ENCODE assay signal across 10 mouse cellular contexts in the genomic region with DNA sequence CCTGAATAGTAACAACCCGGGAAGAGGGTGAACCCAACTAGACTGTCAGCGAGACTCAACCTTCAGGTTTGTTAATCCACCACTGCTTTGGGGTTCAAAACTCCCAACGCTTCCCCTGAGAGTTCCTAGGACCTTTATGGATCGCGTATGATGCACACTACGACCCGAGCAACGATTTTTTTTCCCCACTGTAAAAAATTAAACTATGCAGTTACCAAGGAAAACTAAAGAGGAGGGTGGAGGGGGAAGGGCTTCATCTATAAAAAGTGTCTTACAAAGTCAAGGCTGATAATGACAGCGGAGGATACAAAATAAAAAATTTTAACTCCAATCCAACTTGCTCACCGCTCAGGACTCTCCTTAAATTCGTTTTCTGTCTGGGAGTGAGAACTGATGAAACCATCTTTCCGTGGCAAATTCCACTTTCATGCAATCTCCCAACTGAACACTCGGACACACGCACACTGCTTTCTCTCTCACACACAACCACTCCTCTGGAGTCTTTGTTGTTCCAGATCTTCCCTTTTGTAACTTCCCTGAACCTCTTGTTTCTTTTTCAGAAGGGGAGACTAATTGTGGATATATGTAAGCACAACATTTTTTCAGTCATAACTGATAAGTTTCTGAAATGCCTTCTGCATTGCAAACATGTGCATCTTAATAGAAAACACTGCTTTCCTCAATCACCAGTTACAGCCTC. TPM values are rescaled to one million over a fixed set of nuclear protein-coding genes. Genes with fewer than 3 reads are reported as not detected.
A peak's percentile ranks its signal among the peaks of the same experiment; 100 is the strongest.
DNase-seq lines count a peak whose midpoint lies in the region; ATAC-seq and TF ChIP-seq lines count a peak whose summit lies in the region.
"Had no signal": no experiment of that assay in that cellular context is flagged by ENCODE, and none has a peak within 500 bp of the region (broad histone marks: within the 10 kb centered on the region; RNA-seq: fewer than 3 reads in every experiment).

No protein-coding gene starts in this region.

- peak overlapping the region; percentile 46; the same call in 1 of the 2 replicates for H3K9ac ChIP-seq in lung, embryonic 15.5 days
- no peak overlapping the region for H3K9ac ChIP-seq in forebrain, embryonic 16.5 days (replicated peaks; ENCODE audit: low read depth, low read length)
- H3K9ac ChIP-seq in limb, embryonic 15.5 days, result 0 out of 2 replicates have a peak overlapping the region, but pooled peaks have one; percentile 3
- peak overlapping the region; percentile 54 for H3K9ac ChIP-seq in stomach, embryonic 16.5 days (ENCODE audit: low read length)

- no peak for TF ChIP-seq POLR2A in lung, adult 2 months (IDR thresholded peaks at IDR 0.05; ENCODE audit: borderline replicate concordance, extremely low read depth, low read depth, low read length)

- H3K27ac ChIP-seq in lung, embryonic 15.5 days, result 0 out of 2 replicates have a peak overlapping the region, but pooled peaks have one; percentile 22
- no peak overlapping the region for H3K27ac ChIP-seq in forebrain, embryonic 16.5 days (ENCODE audit: low read length)
- 0 out of 2 replicates have a peak overlapping the region, but pooled peaks have one; percentile 43 for H3K27ac ChIP-seq in limb, embryonic 15.5 days
- peak overlapping the region; percentile 37 for H3K27ac ChIP-seq in stomach, embryonic 16.5 days (ENCODE audit: low read length)

- peaks cover 16% of the 10 kb centered on the region; the same call in 1 of the 2 replicates for H3K4me1 ChIP-seq in lung, embryonic 15.5 days
- no peaks in the 10 kb centered on the region for H3K4me1 ChIP-seq in lung, adult 2 months (ENCODE audit: control insufficient read depth, insufficient read depth, low read length)
- H3K4me1 ChIP-seq in forebrain, embryonic 16.5 days (replicated peaks; ENCODE audit: control insufficient read depth, insufficient read depth, low read length), result peaks cover 24% of the 10 kb centered on the region
- peaks cover 27% of the 10 kb centered on the region for H3K4me1 ChIP-seq in limb, embryonic 15.5 days
- no peaks in the 10 kb centered on the region for H3K4me1 ChIP-seq in stomach, embryonic 16.5 days (ENCODE audit: control insufficient read depth, insufficient read depth, low read length)

- peak overlapping the region; percentile 68 for H3K4me2 ChIP-seq in lung, embryonic 15.5 days
- H3K4me2 ChIP-seq in forebrain, embryonic 16.5 days (ENCODE audit: low read length), result no peak overlapping the region
- H3K4me2 ChIP-seq in limb, embryonic 15.5 days, result peak overlapping the region; percentile 62
- H3K4me2 ChIP-seq in stomach, embryonic 16.5 days (ENCODE audit: low read depth, low read length), result peak overlapping the region; percentile 58

- no peaks in the 10 kb centered on the region for H3K9me3 ChIP-seq in lung, embryonic 15.5 days
- no peaks in the 10 kb centered on the region for H3K9me3 ChIP-seq in forebrain, embryonic 16.5 days (ENCODE audit: control insufficient read depth, low read length)
- no peaks in the 10 kb centered on the region for H3K9me3 ChIP-seq in limb, embryonic 15.5 days
- no peaks in the 10 kb centered on the region for H3K9me3 ChIP-seq in stomach, embryonic 16.5 days (replicated peaks; ENCODE audit: control insufficient read depth, low read length)
- H3K9me3 ChIP-seq: megakaryocyte, embryonic 14.5 days had no signal

- TF ChIP-seq CTCF in lung, adult 2 months (IDR thresholded peaks at IDR 0.05; ENCODE audit: insufficient read depth, low read length), result no peak

- DNase-seq in lung, adult 2 months, result no peak
- no peak for DNase-seq in spleen, postnatal 4 days (ENCODE audit: low spot score in 2 of 2)
- no peak for DNase-seq in spleen, postnatal 14 days (ENCODE audit: low spot score in 2 of 2)
- DNase-seq: right cerebral cortex, postnatal 4 days had no signal

- peak overlapping the region; percentile 47 for H3K4me3 ChIP-seq in lung, embryonic 15.5 days
- H3K4me3 ChIP-seq in lung, adult 2 months (replicated peaks; ENCODE audit: extremely low read depth, low read depth, low read length), result no peak overlapping the region
- H3K4me3 ChIP-seq in forebrain, embryonic 16.5 days (replicated peaks; ENCODE audit: low read length), result peak overlapping the region; percentile 40; the same call in 1 of the 2 replicates
- peak overlapping the region; percentile 43 for H3K4me3 ChIP-seq in limb, embryonic 15.5 days
- H3K4me3 ChIP-seq in stomach, embryonic 16.5 days (replicated peaks; ENCODE audit: low read length), result peak overlapping the region; percentile 44

- peaks cover 68% of the 10 kb centered on the region for H3K27me3 ChIP-seq in lung, embryonic 15.5 days
- peaks cover 60% of the 10 kb centered on the region for H3K27me3 ChIP-seq in forebrain, embryonic 16.5 days (replicated peaks; ENCODE audit: control insufficient read depth, insufficient read depth, low read length)
- peaks cover 58% of the 10 kb centered on the region for H3K27me3 ChIP-seq in limb, embryonic 15.5 days
- peaks cover 44% of the 10 kb centered on the region for H3K27me3 ChIP-seq in stomach, embryonic 16.5 days (ENCODE audit: control insufficient read depth, insufficient read depth, low read length)

- H3K36me3 ChIP-seq in lung, embryonic 15.5 days, result no peaks in the 10 kb centered on the region
- H3K36me3 ChIP-seq in forebrain, embryonic 16.5 days (ENCODE audit: control insufficient read depth, insufficient read depth), result no peaks in the 10 kb centered on the region
- H3K36me3 ChIP-seq in limb, embryonic 15.5 days, result no peaks in the 10 kb centered on the region
- H3K36me3 ChIP-seq in stomach, embryonic 16.5 days (ENCODE audit: control insufficient read depth, insufficient read depth, low read length), result no peaks in the 10 kb centered on the region

- no peak for ATAC-seq in lung, embryonic 15.5 days (ENCODE audit: borderline replicate concordance, extremely low read depth, low FRiP score, low TSS enrichment)
- ATAC-seq in forebrain, embryonic 16.5 days, result no peak
- no peak for ATAC-seq in limb, embryonic 15.5 days (ENCODE audit: insufficient number of reproducible peaks, low FRiP score, low TSS enrichment, low read depth)
- ATAC-seq in stomach, embryonic 16.5 days (ENCODE audit: insufficient read depth, low FRiP score), result no peak
- no peak for ATAC-seq in megakaryocyte, adult 5-6 weeks (ENCODE audit: poor library complexity, severe bottlenecking)

- under 1% methylated on average over 14 of the region's 14 CpGs for WGBS in lung, embryonic 15.5 days
- WGBS in lung, adult 2 months, result 3% methylated on average over 14 of the region's 14 CpGs
- under 1% methylated on average over 14 of the region's 14 CpGs for WGBS in forebrain, embryonic 16.5 days
- 2% methylated on average over 14 of the region's 14 CpGs for WGBS in limb, embryonic 15.5 days
- WGBS in stomach, embryonic 16.5 days, result 3% methylated on average over 14 of the region's 14 CpGs

RNA-seq across cellular contexts. Expression of a gene that starts 0.9 kb away (rescaled TPM):
- 8.2 and 9.3 TPM in 2 replicates for polyA plus RNA-seq in lung, embryonic 15.5 days (2015; fragmentation: Nextera tagmentation; extraction: Ambion mirVana)
- polyA plus RNA-seq in lung, adult 2 months (2012; rRNA removed), result 0.77 and 0.94 TPM in 2 replicates
- polyA plus RNA-seq in forebrain, embryonic 16.5 days (2015; fragmentation: Nextera tagmentation; extraction: Ambion mirVana), result 0.11 and 0.13 TPM in 2 replicates
- 5.3 and 7.1 TPM in 2 replicates for polyA plus RNA-seq in limb, embryonic 15.5 days (2015; fragmentation: Nextera tagmentation; extraction: Ambion mirVana)
- 5.9 and 6.6 TPM in 2 replicates for polyA plus RNA-seq in stomach, embryonic 16.5 days (2015; fragmentation: Nextera tagmentation; extraction: Ambion mirVana)
- not detected in 2 replicates for total RNA-seq in megakaryocyte, adult 5-6 weeks (2015)
- not detected in 2 replicates for total RNA-seq in megakaryocyte, adult 5-6 weeks (2017)

RNA-seq across cellular contexts. Expression of a gene that starts 53.0 kb away (rescaled TPM):
- 0.06 and 0.10 TPM in 2 replicates for polyA plus RNA-seq in lung, embryonic 15.5 days (2015; fragmentation: Nextera tagmentation; extraction: Ambion mirVana)
- polyA plus RNA-seq in lung, adult 2 months (2012; rRNA removed), result 0.03 and 0.06 TPM in 2 replicates
- 1.8 and 2.1 TPM in 2 replicates for polyA plus RNA-seq in forebrain, embryonic 16.5 days (2015; fragmentation: Nextera tagmentation; extraction: Ambion mirVana)
- polyA plus RNA-seq in limb, embryonic 15.5 days (2015; fragmentation: Nextera tagmentation; extraction: Ambion mirVana), result 1.4 and 1.7 TPM in 2 replicates
- polyA plus RNA-seq in stomach, embryonic 16.5 days (2015; fragmentation: Nextera tagmentation; extraction: Ambion mirVana), result 0.32 and 0.76 TPM in 2 replicates
- total RNA-seq in megakaryocyte, adult 5-6 weeks (2015), result 0.02 and 0.05 TPM in 2 replicates
- total RNA-seq in megakaryocyte, adult 5-6 weeks (2017), result not detected in 2 replicates
